Mouse (Mus musculus): ENCODE data around the gene Hinfp. TPM values are rescaled to one million over a fixed set of nuclear protein-coding genes. Genes with fewer than 3 reads are reported as not detected.

Hinfp gene
- polyA plus RNA-seq, 1 experiment from 2014 or later, result 38.5 TPM

- 83% methylated on average over 6 of the region's 6 CpGs for WGBS
- ATAC-seq, result no peak
- peaks cover 21% of the 10 kb centered on the region for H3K4me1 ChIP-seq (replicated peaks)
Measured at GRCm38 (mm10) chr9:44247907-44248306, 57.6 kb downstream of the Hinfp start.

DNA sequence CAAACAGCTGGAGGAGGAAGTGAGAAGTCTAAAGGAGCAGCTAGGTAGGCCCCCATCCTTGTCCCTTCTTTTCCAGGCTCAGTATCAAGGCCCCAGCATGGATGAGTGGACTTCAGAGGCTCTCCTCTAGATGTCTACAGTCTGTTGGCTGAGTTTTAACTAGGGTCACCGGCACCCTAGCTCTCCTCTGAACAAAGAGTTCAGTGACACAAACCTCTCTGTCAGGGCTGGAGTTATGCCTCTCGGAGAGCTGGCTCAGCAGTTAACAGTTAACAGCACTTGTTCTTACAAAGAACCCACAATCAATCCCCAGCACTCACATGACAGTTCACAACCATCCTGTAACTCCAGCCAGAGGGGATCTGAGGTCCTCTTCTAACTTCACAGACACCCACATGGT is 61.9 kb downstream of the Hinfp start:
- H3K27me3 ChIP-seq, result 0 out of 2 replicates have a peak, but pooled peaks cover 3% of the 10 kb centered on the region
- H3K9me3 ChIP-seq, result no peaks in the 10 kb centered on the region
- no peak overlapping the region for H3K9ac ChIP-seq (replicated peaks)
- no peak overlapping the region for H3K4me3 ChIP-seq (replicated peaks)
- no peak overlapping the region for H3K4me2 ChIP-seq (replicated peaks)
- H3K27ac ChIP-seq, result no peak overlapping the region
- no peaks in the 10 kb centered on the region for H3K4me1 ChIP-seq (replicated peaks)
- H3K36me3 ChIP-seq, result no peaks in the 10 kb centered on the region
- 74% methylated on average over 2 of the region's 2 CpGs for WGBS
- ATAC-seq, result no peak

More at GRCm38 (mm10) chr9:44247907-44248306, 57.6 kb downstream of the Hinfp start:
- Histone ChIP-seq H3K27me3 (0 out of 2 replicates have a peak, but pooled peaks cover 4% of the 10 kb centered on the region), H3K4me3 (replicated peaks) (no peak overlapping the region), H3K27ac (no peak overlapping the region), H3K36me3 (no peaks in the 10 kb centered on the region), H3K9me3 (no peaks in the 10 kb centered on the region), H3K9ac (replicated peaks) (no peak overlapping the region), H3K4me2 (replicated peaks) (no peak overlapping the region)

Small RNA genes lying within 50 kb of the gene (microRNA-seq; reads per million reads assigned to microRNA genes)
- not detected for gene Gm44335

Other genes with a start within 250 kb of the Hinfp start
- gene Usp2, start 238.7 kb downstream of the Hinfp start, polyA plus RNA-seq (2015; fragmentation: Nextera tagmentation; extraction: Ambion mirVana), result 4.5 and 8.3 TPM in 2 replicates
- gene Mfrp, start 203.9 kb downstream of the Hinfp start, polyA plus RNA-seq (2015; fragmentation: Nextera tagmentation; extraction: Ambion mirVana), result 0.16 TPM in 1 of 2 replicates, not detected in the other
- 1.9 and 2.5 TPM in 2 replicates for gene C1qtnf5, start 198.4 kb downstream of the Hinfp start, polyA plus RNA-seq (2015; fragmentation: Nextera tagmentation; extraction: Ambion mirVana)
- 0.24 and 0.36 TPM in 2 replicates for gene Gm49380, start 192.2 kb downstream of the Hinfp start, polyA plus RNA-seq (2015; fragmentation: Nextera tagmentation; extraction: Ambion mirVana)
- 29.9 and 32.7 TPM in 2 replicates for gene Rnf26, start 192.2 kb downstream of the Hinfp start, polyA plus RNA-seq (2015; fragmentation: Nextera tagmentation; extraction: Ambion mirVana)
- 11.6 and 13.7 TPM in 2 replicates for gene Mcam, start 171.2 kb downstream of the Hinfp start, polyA plus RNA-seq (2015; fragmentation: Nextera tagmentation; extraction: Ambion mirVana)
- 26.2 and 28.5 TPM in 2 replicates for gene Cbl, start 71.6 kb downstream of the Hinfp start, polyA plus RNA-seq (2015; fragmentation: Nextera tagmentation; extraction: Ambion mirVana)
- not detected in 2 replicates for gene Ccdc153, start 65.0 kb downstream of the Hinfp start, polyA plus RNA-seq (2015; fragmentation: Nextera tagmentation; extraction: Ambion mirVana)
- gene Pdzd3, start 54.2 kb downstream of the Hinfp start, polyA plus RNA-seq (2015; fragmentation: Nextera tagmentation; extraction: Ambion mirVana), result 0.48 and 0.64 TPM in 2 replicates
- gene Nlrx1, start 37.1 kb downstream of the Hinfp start, polyA plus RNA-seq (2015; fragmentation: Nextera tagmentation; extraction: Ambion mirVana), result 3.3 and 3.5 TPM in 2 replicates
- gene Abcg4, start 17.1 kb downstream of the Hinfp start, polyA plus RNA-seq (2015; fragmentation: Nextera tagmentation; extraction: Ambion mirVana), result 17.3 and 18.1 TPM in 2 replicates
- gene C2cd2l, start 14.6 kb upstream of the Hinfp start, polyA plus RNA-seq (2015; fragmentation: Nextera tagmentation; extraction: Ambion mirVana), result 23.0 and 27.3 TPM in 2 replicates
- 40.8 TPM in 2 replicates for gene Dpagt1, start 20.3 kb upstream of the Hinfp start, polyA plus RNA-seq (2015; fragmentation: Nextera tagmentation; extraction: Ambion mirVana)
- gene H2afx, start 29.0 kb upstream of the Hinfp start, polyA plus RNA-seq (2015; fragmentation: Nextera tagmentation; extraction: Ambion mirVana), result 193 and 209 TPM in 2 replicates
- 72.3 and 72.9 TPM in 2 replicates for gene Hmbs, start 38.6 kb upstream of the Hinfp start, polyA plus RNA-seq (2015; fragmentation: Nextera tagmentation; extraction: Ambion mirVana)
- gene Vps11, start 56.0 kb upstream of the Hinfp start, polyA plus RNA-seq (2015; fragmentation: Nextera tagmentation; extraction: Ambion mirVana), result 41.2 and 41.6 TPM in 2 replicates
- 28.1 and 28.4 TPM in 2 replicates for gene Hyou1, start 73.8 kb upstream of the Hinfp start, polyA plus RNA-seq (2015; fragmentation: Nextera tagmentation; extraction: Ambion mirVana)
- 34.7 and 35.9 TPM in 2 replicates for gene Slc37a4, start 91.2 kb upstream of the Hinfp start, polyA plus RNA-seq (2015; fragmentation: Nextera tagmentation; extraction: Ambion mirVana)
- gene Rps25, start 101.5 kb upstream of the Hinfp start, polyA plus RNA-seq (2015; fragmentation: Nextera tagmentation; extraction: Ambion mirVana), result 1,334 and 1,353 TPM in 2 replicates
- gene Trappc4, start 101.9 kb upstream of the Hinfp start, polyA plus RNA-seq (2015; fragmentation: Nextera tagmentation; extraction: Ambion mirVana), result 357 and 364 TPM in 2 replicates
- 36.7 and 40.7 TPM in 2 replicates for gene Ccdc84, start 112.9 kb upstream of the Hinfp start, polyA plus RNA-seq (2015; fragmentation: Nextera tagmentation; extraction: Ambion mirVana)
- not detected in 2 replicates for gene Foxr1, start 135.5 kb upstream of the Hinfp start, polyA plus RNA-seq (2015; fragmentation: Nextera tagmentation; extraction: Ambion mirVana)
- not detected in 2 replicates for gene Upk2, start 149.3 kb upstream of the Hinfp start, polyA plus RNA-seq (2015; fragmentation: Nextera tagmentation; extraction: Ambion mirVana)
- 8.0 and 9.2 TPM in 2 replicates for gene Bcl9l, start 177.2 kb upstream of the Hinfp start, polyA plus RNA-seq (2015; fragmentation: Nextera tagmentation; extraction: Ambion mirVana)